Mouse (Mus musculus) frontal cortex, postnatal 14 days (tissue): ENCODE measurements at regions not wholly inside any gene's neighbourhood (a gene's known extent, or its start where the extent isn't known, plus 50 kb on each side); places are given as distances from the start of the nearest gene placed in this dataset.

ENCODE experiments used
- DNase-seq, 2 experiments: peaks; one replicate each; pipeline ENCODE4 v3.0.0; 2022; ENCODE audit warnings: low spot score in 2 of 2

GRCm38 (mm10) chr4:66478601-66479217 is 74.3 kb upstream of the Astn2 start:
- no peak for DNase-seq
